ENCODE assay signal across 8 mouse cellular contexts in the genomic region with DNA sequence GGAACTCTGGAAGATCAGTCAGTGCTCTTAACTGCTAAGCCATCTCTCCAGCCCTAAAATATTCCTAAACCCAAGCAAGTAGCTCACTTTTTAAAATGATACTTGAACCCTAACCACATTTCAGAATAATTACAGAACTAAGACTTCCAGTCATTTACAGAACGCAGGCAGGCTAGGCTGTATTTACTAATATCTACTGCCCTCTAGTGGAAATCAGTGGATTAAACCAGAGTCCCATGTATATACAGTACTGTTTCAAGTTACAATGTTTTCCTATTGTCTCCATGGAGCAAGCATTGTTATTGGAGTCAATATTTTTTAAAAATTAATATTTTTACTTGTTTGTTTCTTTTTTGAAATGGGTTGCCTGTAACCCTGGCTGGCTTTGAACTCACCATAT. TPM values are rescaled to one million over a fixed set of nuclear protein-coding genes. Genes with fewer than 3 reads are reported as not detected.
DNase-seq lines count a peak whose midpoint lies in the region; ATAC-seq lines count a peak whose summit lies in the region.

No protein-coding gene starts in this region.

- H3K4me3 ChIP-seq in embryonic facial prominence, embryonic 11.5 days (ENCODE audit: low read depth, low read length): no peak overlapping the region
- no peak overlapping the region for H3K4me3 ChIP-seq in embryonic facial prominence, embryonic 10.5 days
- H3K4me3 ChIP-seq in lung, embryonic 16.5 days (ENCODE audit: low read length): no peak overlapping the region

- H3K9ac ChIP-seq in embryonic facial prominence, embryonic 11.5 days (replicated peaks; ENCODE audit: low read length): no peak overlapping the region
- no peak overlapping the region for H3K9ac ChIP-seq in lung, embryonic 16.5 days (ENCODE audit: low read length)

- 0 out of 2 replicates have a peak, but pooled peaks have one; percentile 72 for ATAC-seq in embryonic facial prominence, embryonic 11.5 days (replicated peaks; ENCODE audit: insufficient number of reproducible peaks, low FRiP score, low TSS enrichment, low read depth)
- ATAC-seq in lung, embryonic 16.5 days (ENCODE audit: low read depth): peak; percentile 62; the same call in 1 of the 2 replicates
- ATAC-seq in monocyte, adult 5-6 weeks (replicated peaks; ENCODE audit: insufficient number of reproducible peaks, low FRiP score, low TSS enrichment, poor library complexity, severe bottlenecking): peak; percentile 68; the same call in 1 of the 2 replicates

- H3K36me3 ChIP-seq in embryonic facial prominence, embryonic 11.5 days (replicated peaks; ENCODE audit: control insufficient read depth, insufficient read depth, low read depth, low read length): no peaks in the 10 kb centered on the region
- no peaks in the 10 kb centered on the region for H3K36me3 ChIP-seq in embryonic facial prominence, embryonic 10.5 days (replicated peaks)
- H3K36me3 ChIP-seq in lung, embryonic 16.5 days (ENCODE audit: control insufficient read depth, insufficient read depth, low read length): no peaks in the 10 kb centered on the region

- H3K9me3 ChIP-seq in embryonic facial prominence, embryonic 11.5 days (replicated peaks; ENCODE audit: control insufficient read depth, low read length): no peaks in the 10 kb centered on the region
- no peaks in the 10 kb centered on the region for H3K9me3 ChIP-seq in embryonic facial prominence, embryonic 10.5 days
- H3K9me3 ChIP-seq in lung, embryonic 16.5 days (ENCODE audit: control insufficient read depth, low read length): no peaks in the 10 kb centered on the region

- no peak overlapping the region for H3K27ac ChIP-seq in embryonic facial prominence, embryonic 11.5 days (replicated peaks; ENCODE audit: low read depth, low read length)
- H3K27ac ChIP-seq in embryonic facial prominence, embryonic 10.5 days (replicated peaks): no peak overlapping the region
- H3K27ac ChIP-seq in lung, embryonic 16.5 days (ENCODE audit: low read length): no peak overlapping the region

- peak; percentile 82 for DNase-seq in embryonic facial prominence, embryonic 11.5 days (ENCODE audit: low spot score)
- DNase-seq in embryonic facial prominence, embryonic 10.5 days (ENCODE audit: low spot score): no peak
- no peak for DNase-seq in lung, postnatal 4 days
- peak; percentile 47 for DNase-seq in forelimb bud, embryonic 11.5 days (ENCODE audit: low read depth, low spot score)
- DNase-seq in urinary bladder, postnatal 14 days (ENCODE audit: low spot score): no peak
- DNase-seq in cerebellum, postnatal 4 days (ENCODE audit: low spot score in 2 of 2): no peak

- 27% methylated on average over 1 of the region's 1 CpGs for WGBS in embryonic facial prominence, embryonic 11.5 days
- 31% methylated on average over 1 of the region's 1 CpGs for WGBS in embryonic facial prominence, embryonic 10.5 days
- WGBS in lung, embryonic 16.5 days: 18% methylated on average over 1 of the region's 1 CpGs

- no peak overlapping the region for H3K4me2 ChIP-seq in embryonic facial prominence, embryonic 11.5 days (ENCODE audit: low read depth, low read length)
- H3K4me2 ChIP-seq in lung, embryonic 16.5 days (ENCODE audit: low read depth, low read length): no peak overlapping the region

- H3K27me3 ChIP-seq in embryonic facial prominence, embryonic 11.5 days (ENCODE audit: control insufficient read depth, insufficient read depth, low read length): no peaks in the 10 kb centered on the region
- H3K27me3 ChIP-seq in embryonic facial prominence, embryonic 10.5 days (replicated peaks; ENCODE audit: low read depth, poor library complexity, severe bottlenecking): no peaks in the 10 kb centered on the region
- no peaks in the 10 kb centered on the region for H3K27me3 ChIP-seq in lung, embryonic 16.5 days (ENCODE audit: control insufficient read depth, insufficient read depth, low read depth, low read length)

- no peaks in the 10 kb centered on the region for H3K4me1 ChIP-seq in embryonic facial prominence, embryonic 11.5 days (ENCODE audit: control insufficient read depth, insufficient read depth, low read length)
- H3K4me1 ChIP-seq in embryonic facial prominence, embryonic 10.5 days: no peaks in the 10 kb centered on the region
- no peaks in the 10 kb centered on the region for H3K4me1 ChIP-seq in lung, embryonic 16.5 days (replicated peaks; ENCODE audit: control insufficient read depth, insufficient read depth, low read length)

RNA-seq across cellular contexts. Expression of gene Spink2, which starts 17.7 kb away (rescaled TPM):
- polyA plus RNA-seq in embryonic facial prominence, embryonic 11.5 days (2014; fragmentation: Nextera tagmentation; extraction: Ambion mirVana): 1.3 TPM in 2 replicates
- 1.5 and 1.8 TPM in 2 replicates for polyA plus RNA-seq in embryonic facial prominence, embryonic 10.5 days (2016; fragmentation: Nextera tagmentation; extraction: Ambion mirVana)
- 2.7 and 3.8 TPM in 2 replicates for polyA plus RNA-seq in lung, embryonic 16.5 days (2015; fragmentation: Nextera tagmentation; extraction: Ambion mirVana)
- not detected in 3 replicates for total RNA-seq in monocyte, adult 5-6 weeks (2017)

RNA-seq across cellular contexts. Expression of gene Rest, which starts 36.3 kb away (rescaled TPM):
- polyA plus RNA-seq in embryonic facial prominence, embryonic 11.5 days (2014; fragmentation: Nextera tagmentation; extraction: Ambion mirVana): 49.4 and 52.2 TPM in 2 replicates
- polyA plus RNA-seq in embryonic facial prominence, embryonic 10.5 days (2016; fragmentation: Nextera tagmentation; extraction: Ambion mirVana): 34.0 and 37.7 TPM in 2 replicates
- polyA plus RNA-seq in lung, embryonic 16.5 days (2015; fragmentation: Nextera tagmentation; extraction: Ambion mirVana): 29.0 and 30.0 TPM in 2 replicates
- 39.7 to 45.8 TPM (median 40.3 TPM) in 3 replicates for total RNA-seq in monocyte, adult 5-6 weeks (2017)

Comparison
In these comparisons a context has a peak if more than half of its experiments do, and no peak if none do; other contexts are left out.
1. DNase-seq: peak in embryonic facial prominence, embryonic 11.5 days (single experiment) and forelimb bud, embryonic 11.5 days (single experiment); none in embryonic facial prominence, embryonic 10.5 days (single experiment), lung, postnatal 4 days (0 of 2), urinary bladder, postnatal 14 days (single experiment) and cerebellum, postnatal 4 days (0 of 2).
2. Peak in every context shown above with its lines, with median percentiles within 50 percentile points of each other: ATAC-seq.